Mouse (Mus musculus): ENCODE measurements around the gene Zfp991. TPM values are rescaled to one million over a fixed set of nuclear protein-coding genes. Genes with fewer than 3 reads are reported as not detected.
"Not testable (repeated sequence)": the region's sequence is repeated elsewhere in the genome, so short reads cannot be mapped to it uniquely, and the experiment has no call there.

The Zfp991 gene
- total RNA-seq (2021), result 10 to 100 TPM in 1 of 2 experiments, 1 to 10 TPM in 1; 10.0 to 14.8 TPM

DNA sequence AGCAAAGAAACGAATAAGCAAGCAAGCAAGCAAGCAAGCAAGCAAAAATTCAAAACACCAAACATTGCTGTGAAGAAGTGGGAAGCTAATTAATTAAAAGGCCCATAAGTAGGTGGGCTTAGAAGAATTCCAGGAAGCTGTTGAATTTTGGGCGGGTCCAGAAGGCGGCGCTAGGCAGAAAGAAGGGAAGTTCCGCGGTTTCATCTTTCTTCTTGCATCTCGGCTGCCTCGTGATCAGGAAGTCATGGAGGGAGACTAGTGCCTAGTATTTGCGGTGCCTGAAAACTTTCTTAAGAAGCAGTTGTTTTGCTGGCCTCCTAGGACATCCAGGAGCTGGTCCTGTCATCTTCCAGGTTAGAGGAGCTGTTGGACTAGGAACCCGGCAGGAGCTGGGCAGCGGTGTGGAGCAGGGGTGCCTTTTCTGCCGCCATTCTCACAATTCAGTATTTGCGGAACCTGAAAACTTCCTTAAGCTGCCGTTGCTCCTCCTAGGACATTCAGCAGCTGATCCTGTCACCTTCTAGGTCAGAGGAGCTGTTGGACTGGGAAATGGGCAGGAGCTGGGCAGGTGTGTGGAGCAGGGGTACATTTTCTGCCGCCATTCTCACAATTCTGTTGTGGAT, at the start of gene Zfp991:
Zfp991 (plus strand) TSS at position 202 of the 623 bp plus-strand sequence.
- intact Hi-C loops (cut with DNase I); DNase-seq (ENCODE audit: extremely low spot score in 1 of 2, low spot score in 2 of 2): not testable (repeated sequence)

DNA sequence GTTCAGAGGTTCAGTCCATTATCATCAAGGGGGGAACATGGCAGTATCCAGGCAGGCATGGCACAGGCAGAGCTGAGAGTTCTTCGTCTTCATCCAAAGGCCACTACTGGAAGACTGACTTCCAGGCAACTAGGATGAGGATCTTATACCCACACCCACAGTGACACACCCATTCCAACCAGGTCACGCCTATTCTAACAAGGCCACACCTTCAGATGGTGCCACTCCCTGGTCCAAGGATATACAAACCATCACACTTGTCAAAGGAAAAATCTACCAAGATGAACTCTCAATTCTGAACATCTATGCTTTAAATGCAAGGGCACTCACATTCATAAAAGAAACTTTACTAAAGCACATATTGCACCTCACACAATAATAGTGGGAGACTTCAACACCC, 36.2 kb upstream of the Zfp991 start:
- intact Hi-C loops (cut with DNase I); DNase-seq (ENCODE audit: extremely low spot score in 1 of 2, low spot score in 2 of 2): not testable (repeated sequence)

DNA sequence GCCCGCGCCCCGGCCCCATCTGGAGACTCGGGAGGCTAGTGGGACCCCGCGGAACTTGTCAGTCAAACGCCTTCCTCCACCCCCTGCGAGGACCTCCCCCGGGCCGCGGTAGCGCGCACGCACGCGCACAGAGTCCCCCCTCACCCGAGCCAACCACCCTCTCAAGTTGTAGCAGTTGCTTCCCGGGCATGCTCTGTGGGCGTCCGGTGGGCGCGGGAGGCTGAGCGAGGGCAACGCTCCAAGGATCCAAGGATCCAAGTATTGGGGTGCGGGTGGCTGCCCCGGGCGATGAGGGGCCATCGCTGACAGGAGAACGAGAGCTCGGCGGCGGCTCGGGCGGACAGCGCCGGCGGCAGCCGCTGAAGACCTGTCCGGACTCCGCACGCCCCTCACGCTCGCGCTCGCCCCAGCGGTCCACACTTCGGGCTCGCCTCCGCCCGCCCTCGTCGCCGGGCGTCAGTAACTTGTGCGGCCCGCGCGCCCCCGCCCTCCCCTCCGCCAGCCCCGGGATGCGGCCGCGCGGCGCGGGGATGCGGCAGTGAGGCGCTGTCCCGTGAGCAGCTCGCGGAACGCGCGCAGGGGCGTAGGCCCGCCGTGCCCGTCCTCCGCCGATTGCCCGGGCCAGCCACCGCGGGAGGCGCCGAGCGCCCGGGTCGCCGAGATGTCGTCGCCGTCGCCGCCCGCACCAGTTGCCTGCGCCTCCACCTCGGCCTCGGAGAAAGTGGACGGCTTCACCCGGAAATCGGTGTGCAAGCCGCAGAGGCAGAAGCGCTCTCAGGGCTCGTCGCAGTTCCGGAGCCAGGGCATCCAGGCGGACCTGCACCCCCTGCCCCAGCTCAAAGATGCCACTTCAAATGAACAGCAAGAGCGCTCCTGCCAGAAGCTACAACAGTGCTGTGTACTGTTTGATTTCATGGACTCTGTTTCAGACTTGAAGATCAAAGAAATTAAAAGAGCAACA, 29.9 kb upstream of the Zfp991 start:
- intact Hi-C loops (cut with DNase I), result not testable (repeated sequence)
- DNase-seq (ENCODE audit: extremely low spot score in 1 of 2, low spot score in 2 of 2), result peak in 1 of 2 experiments; percentile 43

DNA sequence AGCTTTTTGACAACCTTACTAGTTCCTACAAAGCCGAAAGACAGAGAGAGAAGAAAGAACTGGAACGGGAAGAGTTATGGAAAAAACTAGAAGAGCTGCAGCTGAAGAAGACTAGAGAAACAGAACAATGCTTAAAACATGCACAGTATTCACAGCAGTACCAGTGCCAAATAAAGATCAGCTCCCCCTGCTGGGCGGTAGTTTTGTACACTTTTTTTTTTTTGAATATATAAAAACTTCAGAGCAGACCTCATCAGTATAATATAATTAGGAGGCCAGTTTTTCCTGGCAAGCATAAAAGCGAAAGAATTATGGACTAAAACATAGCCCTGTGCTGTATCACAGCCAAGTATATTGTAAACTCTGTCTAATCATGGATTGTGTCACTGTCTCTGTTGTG, 28.0 kb upstream of the Zfp991 start:
- not testable (repeated sequence) for DNase-seq (ENCODE audit: extremely low spot score in 1 of 2, low spot score in 2 of 2)

DNA sequence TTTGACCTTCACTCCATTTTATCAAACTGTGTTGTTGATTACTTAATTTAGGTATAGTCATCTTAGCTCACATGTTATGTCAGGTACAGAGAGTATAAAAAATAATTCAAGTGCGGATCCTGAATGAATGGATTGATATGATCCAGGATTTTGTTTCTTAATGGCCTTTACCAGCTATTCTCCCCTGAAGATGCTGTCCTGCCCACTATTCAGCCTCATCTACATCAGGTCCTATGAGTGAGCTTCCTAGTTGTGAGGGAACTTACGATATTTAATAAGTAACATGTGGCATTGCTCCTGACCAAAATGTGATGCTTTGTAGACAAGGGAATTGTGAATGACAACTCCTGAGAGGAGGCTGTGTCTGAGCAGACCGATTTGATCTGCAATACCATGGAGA, 14.0 kb upstream of the Zfp991 start:
- DNase-seq (ENCODE audit: extremely low spot score in 1 of 2, low spot score in 2 of 2); intact Hi-C loops (cut with DNase I): not testable (repeated sequence)

More for the DNA sequence above, 28.0 kb upstream of the Zfp991 start:
- intact Hi-C loops (cut with DNase I), result not testable (repeated sequence)

DNA sequence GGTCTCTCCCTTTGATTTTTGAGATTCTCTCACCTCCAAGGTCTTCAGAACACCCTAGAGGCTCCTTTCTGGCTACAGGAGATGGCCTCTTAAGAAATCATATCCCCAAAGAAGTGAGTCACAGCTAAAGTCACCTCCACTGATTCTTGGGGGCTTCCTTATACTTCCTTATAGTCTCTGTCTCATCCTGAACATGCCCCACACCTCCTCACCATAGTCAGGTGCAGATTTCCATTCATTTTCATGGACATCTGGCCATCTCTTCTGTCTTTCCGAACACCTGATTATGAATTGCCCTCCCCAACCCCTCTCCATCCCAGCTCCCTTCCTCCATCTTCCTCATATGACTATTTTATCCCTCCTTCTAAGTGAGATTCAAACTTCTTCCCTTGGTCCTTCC, 9.6 kb upstream of the Zfp991 start:
- DNase-seq (ENCODE audit: extremely low spot score in 1 of 2, low spot score in 2 of 2), result not testable (repeated sequence)
- intact Hi-C loops (cut with DNase I), result loop anchor here (5.0 kb wide), 1 partner anchor 315 kb away; no protein-coding TSS in a partner anchor

DNA sequence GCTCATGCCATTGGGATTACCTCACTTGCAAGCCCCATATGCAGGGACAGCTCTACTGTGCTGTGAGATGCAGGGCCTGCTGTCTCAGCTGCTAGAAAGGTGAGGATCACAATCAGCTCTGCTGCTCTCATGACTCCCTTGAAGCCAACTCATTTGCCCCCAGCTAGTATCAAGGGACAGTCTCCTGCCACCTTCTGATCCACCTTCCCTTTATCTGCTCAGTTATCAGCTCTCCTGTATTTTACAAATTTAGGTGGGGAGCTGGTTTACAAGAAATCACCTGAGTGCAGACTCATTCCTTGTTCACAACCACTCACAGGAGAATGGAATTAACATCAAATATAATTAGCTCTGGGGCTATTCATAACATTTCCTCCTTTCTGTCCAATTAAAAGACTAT, 8.0 kb upstream of the Zfp991 start:
- intact Hi-C loops (cut with DNase I), result loop anchor here (5.0 kb wide), 1 partner anchor 314 kb away; no protein-coding TSS in a partner anchor
- not testable (repeated sequence) for DNase-seq (ENCODE audit: extremely low spot score in 1 of 2, low spot score in 2 of 2)

DNA sequence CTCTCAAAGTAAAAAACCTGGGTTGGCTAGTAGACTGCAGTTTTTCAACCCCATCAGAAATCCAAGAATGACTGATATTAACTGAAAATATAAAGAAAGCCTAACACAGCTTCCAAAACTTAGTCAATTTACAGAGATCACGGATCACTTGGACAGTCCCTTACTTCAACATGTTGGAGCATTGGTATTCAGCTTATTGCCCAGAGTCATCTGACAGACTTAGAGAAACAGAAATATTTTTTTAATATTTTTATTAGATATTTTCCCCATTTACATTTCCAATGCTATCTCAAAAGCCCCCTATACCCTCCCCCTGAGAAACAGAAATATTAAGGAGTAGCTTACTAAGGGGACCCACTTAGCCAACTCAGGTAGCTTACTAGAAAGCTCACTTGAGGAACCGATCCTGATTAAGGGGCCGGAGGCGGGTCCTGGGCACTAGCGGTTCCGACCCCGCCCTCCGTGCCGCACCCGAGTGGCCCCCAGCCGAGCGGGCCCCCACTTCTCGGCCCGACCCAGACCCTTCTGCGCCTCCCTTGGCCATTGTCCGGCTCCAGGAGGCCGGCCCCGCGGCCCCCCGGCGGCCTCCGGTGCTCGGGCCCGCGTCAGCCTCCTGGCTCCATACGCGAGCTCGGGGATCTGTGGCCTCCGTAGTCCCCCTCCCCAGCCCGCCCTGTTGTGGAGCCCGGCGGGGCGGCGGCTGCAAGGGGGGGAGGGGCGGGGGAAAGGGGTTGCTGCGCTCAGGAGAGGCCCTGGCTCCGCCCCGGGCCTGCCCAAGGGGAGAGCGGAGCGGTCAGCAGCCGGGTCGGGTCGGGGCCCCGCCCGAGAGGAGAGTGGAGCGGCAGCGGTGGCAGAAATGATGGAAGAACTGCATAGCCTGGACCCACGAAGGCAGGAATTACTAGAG, 7.2 kb upstream of the Zfp991 start:
- intact Hi-C loops (cut with DNase I), result loop anchor here (5.0 kb wide), 1 partner anchor 313 kb away; no protein-coding TSS in a partner anchor
- peak in 1 of 2 experiments; percentile 67 for DNase-seq (ENCODE audit: extremely low spot score in 1 of 2, low spot score in 2 of 2)

DNA sequence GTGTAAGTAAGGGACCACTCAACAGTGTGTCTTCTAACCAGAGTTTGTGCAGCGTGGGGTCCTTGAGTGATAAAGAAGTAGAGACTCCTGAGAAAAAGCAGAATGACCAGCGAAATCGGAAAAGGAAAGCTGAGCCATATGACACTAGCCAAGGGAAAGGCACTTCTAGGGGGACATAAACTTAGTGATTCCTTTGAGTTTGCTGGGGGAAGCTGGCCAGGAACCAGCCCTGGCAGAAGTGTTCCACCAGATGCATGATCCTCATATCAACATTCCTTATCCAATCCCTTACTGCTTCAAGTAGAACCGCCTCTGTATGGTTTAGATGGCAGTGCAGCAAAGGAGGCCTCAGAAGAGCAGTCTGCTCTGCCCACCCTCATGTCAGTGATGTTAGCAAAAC, 6.5 kb upstream of the Zfp991 start:
- intact Hi-C loops (cut with DNase I); DNase-seq (ENCODE audit: extremely low spot score in 1 of 2, low spot score in 2 of 2): not testable (repeated sequence)

DNA sequence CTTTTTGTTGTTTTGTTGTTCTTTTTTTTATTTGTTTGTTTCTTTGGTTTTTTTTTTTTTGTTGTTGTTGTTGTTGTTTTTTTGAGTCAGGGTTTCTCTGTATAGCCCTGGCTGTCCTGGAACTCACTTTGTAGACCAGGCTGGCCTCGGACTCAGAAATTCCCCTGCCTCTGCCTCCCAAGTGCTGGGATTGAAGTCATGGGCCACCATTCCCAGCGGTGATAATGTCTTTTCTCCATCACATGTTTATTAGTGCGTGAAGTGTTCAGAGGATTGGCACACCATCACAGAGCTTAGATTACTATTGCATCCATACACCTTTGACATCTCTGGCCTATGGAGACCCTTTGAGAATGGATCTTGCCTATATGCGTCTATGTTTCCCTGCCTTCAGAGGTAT, 6.0 kb upstream of the Zfp991 start:
- DNase-seq (ENCODE audit: extremely low spot score in 1 of 2, low spot score in 2 of 2); intact Hi-C loops (cut with DNase I): not testable (repeated sequence)

DNA sequence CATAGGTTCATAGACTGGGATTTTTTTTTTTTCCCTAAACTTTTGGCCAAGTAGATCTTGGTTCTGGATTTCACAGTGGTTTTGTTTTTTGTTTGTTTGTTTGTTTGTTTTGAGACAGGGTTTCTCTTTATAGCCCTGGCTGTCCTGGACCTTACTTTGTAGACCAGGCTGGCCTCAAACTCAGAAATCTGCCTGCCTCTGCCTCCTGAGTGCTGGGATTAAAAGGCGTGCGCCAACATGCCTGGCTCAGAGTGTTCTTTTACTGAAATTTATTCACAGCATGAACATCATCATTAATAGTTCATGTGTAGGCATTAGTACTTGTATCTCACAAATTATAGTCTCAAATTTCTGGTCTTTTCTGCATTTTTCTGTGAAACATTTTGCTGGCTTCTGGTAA, 5.4 kb upstream of the Zfp991 start:
- DNase-seq (ENCODE audit: extremely low spot score in 1 of 2, low spot score in 2 of 2); intact Hi-C loops (cut with DNase I): not testable (repeated sequence)

DNA sequence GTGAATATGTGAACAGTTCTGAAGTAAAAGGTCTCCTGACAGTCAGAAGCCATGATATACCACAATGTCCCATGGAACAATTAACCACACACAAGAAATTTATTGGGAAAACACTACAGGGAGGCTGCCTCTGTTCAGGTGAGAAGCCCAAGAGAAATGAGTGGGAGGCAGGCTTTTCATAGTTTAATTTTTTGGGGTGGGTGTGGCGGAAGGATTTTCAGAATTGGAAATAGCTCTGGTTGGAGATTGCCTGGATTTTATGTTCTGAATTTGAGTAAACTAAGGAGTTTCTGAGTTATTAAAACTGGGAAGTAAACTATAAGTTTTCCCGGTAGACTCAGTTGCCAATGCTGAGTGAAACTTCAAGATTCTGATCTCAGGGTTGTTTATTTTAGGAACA, 4.7 kb upstream of the Zfp991 start:
- DNase-seq (ENCODE audit: extremely low spot score in 1 of 2, low spot score in 2 of 2); intact Hi-C loops (cut with DNase I): not testable (repeated sequence)

DNA sequence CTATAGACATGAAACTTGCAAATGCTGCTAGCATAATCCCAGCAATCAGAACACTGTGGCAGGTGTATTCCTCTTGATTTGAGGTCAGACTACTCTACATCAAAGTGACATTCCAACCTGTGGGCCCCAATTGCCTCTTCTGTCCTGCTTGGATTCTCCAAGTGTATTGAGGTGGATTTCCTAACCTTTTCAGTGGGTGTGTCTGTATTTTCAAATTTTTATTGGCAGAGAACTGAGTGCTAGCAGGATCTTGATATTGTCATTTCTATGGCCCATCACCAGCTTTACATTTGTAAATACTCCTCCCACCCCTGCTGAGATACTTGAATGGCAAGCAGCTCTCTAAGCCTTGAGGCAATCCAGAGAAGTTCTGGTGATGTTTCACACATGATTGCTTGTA, 3.7 kb upstream of the Zfp991 start:
- intact Hi-C loops (cut with DNase I); DNase-seq (ENCODE audit: extremely low spot score in 1 of 2, low spot score in 2 of 2): not testable (repeated sequence)

DNA sequence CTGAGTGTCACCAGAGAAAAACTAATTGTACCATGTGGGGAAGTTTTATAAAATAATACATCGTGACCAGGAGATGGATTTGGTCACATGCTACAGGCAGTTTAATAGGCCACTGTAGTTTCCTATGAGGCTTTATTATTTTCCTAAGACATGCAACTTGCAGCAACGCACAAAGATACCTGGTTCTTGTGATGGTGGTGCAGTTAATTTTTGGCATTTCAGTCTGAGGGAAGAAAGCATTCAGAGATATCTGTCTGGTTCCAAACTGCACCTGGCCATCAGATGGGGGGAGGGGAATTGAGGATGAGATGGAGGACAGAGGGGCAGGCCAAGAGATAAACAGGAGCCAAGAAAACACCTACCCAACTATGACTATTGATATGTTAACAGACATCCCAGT, 1.8 kb downstream of the Zfp991 start:
- intact Hi-C loops (cut with DNase I); DNase-seq (ENCODE audit: extremely low spot score in 1 of 2, low spot score in 2 of 2): not testable (repeated sequence)

DNA sequence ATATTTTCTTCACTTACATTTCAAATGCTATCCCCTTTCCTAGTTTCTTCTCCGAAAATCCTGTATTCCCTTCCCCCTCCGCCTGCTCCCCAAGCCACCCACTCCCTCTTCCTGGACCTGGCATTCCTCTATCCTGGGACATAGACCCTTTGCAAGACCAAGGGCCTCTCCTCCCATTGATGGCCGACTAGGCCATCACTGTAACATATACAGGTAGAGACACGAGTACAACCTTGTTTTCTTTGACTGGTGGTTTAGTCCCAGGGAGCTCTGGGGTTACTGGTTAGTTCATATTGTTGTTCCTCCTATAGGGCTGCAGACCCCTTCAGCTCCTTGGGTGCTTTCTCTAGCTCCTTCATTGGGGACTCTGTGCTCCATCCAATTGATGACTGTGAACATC, 9.9 kb downstream of the Zfp991 start:
- DNase-seq (ENCODE audit: extremely low spot score in 1 of 2, low spot score in 2 of 2); intact Hi-C loops (cut with DNase I): not testable (repeated sequence)

DNA sequence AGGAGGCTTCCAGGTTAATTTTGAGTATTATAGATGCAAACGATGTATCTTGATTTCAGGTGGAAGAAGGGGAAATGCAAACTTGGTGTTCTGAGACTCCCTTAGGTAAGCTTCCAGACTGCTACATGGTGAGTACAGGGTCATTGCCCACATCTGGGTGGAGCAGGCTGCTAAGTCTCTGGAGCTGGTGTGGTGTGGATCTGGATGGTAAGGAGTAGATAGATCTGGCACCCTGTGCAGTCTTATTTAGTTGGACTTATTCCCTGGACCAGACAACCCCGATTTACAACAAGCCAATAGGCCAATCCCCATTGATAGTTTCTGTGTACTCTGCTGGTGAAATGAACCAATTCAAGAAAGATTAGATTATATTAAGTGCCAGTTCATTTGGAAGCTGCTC, 33.4 kb downstream of the Zfp991 start:
- intact Hi-C loops (cut with DNase I); DNase-seq (ENCODE audit: extremely low spot score in 1 of 2, low spot score in 2 of 2): not testable (repeated sequence)

DNA sequence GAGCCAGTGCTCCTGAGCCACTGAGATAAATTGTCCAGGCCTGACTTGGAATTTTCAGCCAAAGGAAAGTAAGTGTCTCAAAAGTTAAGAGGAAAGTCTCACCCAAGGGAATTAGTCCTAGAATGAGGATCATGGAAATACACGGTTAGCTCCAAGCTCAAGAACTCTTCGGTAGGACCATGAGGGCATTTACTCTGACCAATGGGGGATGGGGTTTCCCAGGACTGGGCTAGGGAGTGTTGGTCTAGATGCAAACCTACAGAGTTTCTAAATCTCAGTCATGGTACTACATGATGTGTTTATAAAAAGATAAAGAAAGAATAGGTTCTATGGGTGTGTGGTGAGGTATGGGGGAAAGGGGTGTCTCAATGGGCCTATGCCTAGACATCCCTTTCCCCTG, 38.7 kb downstream of the Zfp991 start:
- intact Hi-C loops (cut with DNase I); DNase-seq (ENCODE audit: extremely low spot score in 1 of 2, low spot score in 2 of 2): not testable (repeated sequence)

DNA sequence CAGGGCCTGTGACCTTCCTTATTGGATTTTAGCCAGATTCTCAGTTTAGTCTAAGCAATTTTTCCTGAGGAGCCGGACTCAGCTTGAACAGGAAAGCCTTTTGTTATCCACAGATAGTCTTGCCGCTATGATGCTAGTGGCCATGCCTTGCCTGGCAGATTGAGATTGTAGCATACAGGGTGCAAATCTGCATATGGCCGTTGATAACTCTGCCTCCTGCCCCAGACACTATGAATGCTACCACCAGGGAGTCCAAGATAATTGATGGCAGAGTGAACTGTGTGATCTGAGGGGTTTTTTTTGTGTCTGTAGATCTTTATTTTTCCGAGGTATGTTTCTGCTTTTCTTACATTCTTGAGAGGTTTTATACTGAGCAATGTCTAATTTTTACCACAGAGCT, 39.7 kb downstream of the Zfp991 start:
- intact Hi-C loops (cut with DNase I); DNase-seq (ENCODE audit: extremely low spot score in 1 of 2, low spot score in 2 of 2): not testable (repeated sequence)
